Mouse (Mus musculus) lung, embryonic 14.5 days (tissue): ENCODE data around the gene Adcy1. TPM values are rescaled to one million over a fixed set of nuclear protein-coding genes. Genes with fewer than 3 reads are reported as not detected.

Experiments
- ATAC-seq: fragments of 200-750 bp; cut with Nextera tagmentation; 2 replicates; pipeline ENCODE4 v1.8.0; 2017; ENCODE audit warnings: mild to moderate bottlenecking, moderate TSS enrichment, moderate library complexity; ENCODE audit not compliant: insufficient read depth
- DNase-seq: peaks from one replicate; pipeline ENCODE4 v3.0.0-alpha.2; 2015
- H3K27ac ChIP-seq: fragments of 300-500 bp; sonication (generic); 2 replicates; pipeline ENCODE4 v1.5.1; 2014; ENCODE audit warnings: low read depth, mild to moderate bottlenecking, moderate library complexity
- H3K27me3 ChIP-seq: fragments of 300-500 bp; sonication (generic); 2 replicates; pipeline ENCODE4 v1.6.1; 2014; ENCODE audit warnings: low read length, control low read depth; ENCODE audit not compliant: insufficient read depth
- H3K36me3 ChIP-seq: fragments of 300-500 bp; sonication (generic); 2 replicates; pipeline ENCODE4 v1.6.1; 2014; ENCODE audit warnings: control low read depth; ENCODE audit not compliant: insufficient read depth
- H3K4me1 ChIP-seq: fragments of 300-500 bp; sonication (generic); 2 replicates; pipeline ENCODE4 v1.6.1; 2014; ENCODE audit warnings: antibody characterized with exemption, control low read depth; ENCODE audit not compliant: insufficient read depth
- H3K4me2 ChIP-seq: fragments of 300-500 bp; sonication (generic); 2 replicates; pipeline ENCODE4 v1.6.1; 2014; ENCODE audit warnings: mild to moderate bottlenecking
- H3K4me3 ChIP-seq: fragments of 300-500 bp; sonication (generic); 2 replicates; pipeline ENCODE4 v1.5.1; 2014; ENCODE audit warnings: low read depth, low read length
- H3K9ac ChIP-seq: fragments of 300-500 bp; sonication (generic); 2 replicates; pipeline ENCODE4 v1.6.1; 2014
- H3K9me3 ChIP-seq: fragments of 300-500 bp; sonication (generic); 2 replicates; pipeline ENCODE4 v1.6.1; 2016; ENCODE audit warnings: low read depth, low read length, control low read depth
- CTCF ChIP-seq: IDR thresholded peaks from 2 replicates; pipeline ENCODE4 v1.5.1; 2016; ENCODE audit warnings: antibody characterized with exemption, low read depth
- WGBS: fragments of 180-500 bp; shearing (Covaris S2); extraction: QIAGEN DNeasy Blood & Tissue Kit; methylation state at CpG from one replicate; pipeline ENCODE4 v1.1.7; 2014; 5-methylcytosine and 5-hydroxymethylcytosine counted together
- polyA plus RNA-seq: library from polyadenylated mRNA; unstranded; fragments of >200 nt; fragmentation: Nextera tagmentation; extraction: Ambion mirVana; gene quantifications from 2 replicates; pipeline ENCODE4 v1.2.1, GENCODE M21; 2014

Adcy1 gene
- polyA plus RNA-seq, 1 experiment from 2014 or later, result 1.5 TPM

- Histone ChIP-seq H3K9ac (no peak overlapping the region), H3K36me3 (no peaks in the 10 kb centered on the region), H3K4me1 (peaks cover 2% of the 10 kb centered on the region; the same call in 1 of the 2 replicates), H3K4me3 (peak overlapping the region; percentile 45), H3K27ac (no peak overlapping the region), H3K9me3 (no peaks in the 10 kb centered on the region), H3K4me2 (peak overlapping the region; percentile 86), H3K27me3 (peaks cover 56% of the 10 kb centered on the region)
- DNase-seq, result no peak
- no peak for TF ChIP-seq CTCF
- 11% methylated on average over 10 of the region's 10 CpGs for WGBS
- ATAC-seq, result no peak
Observed at GRCm38 (mm10) chr11:7062566-7062965, 723 bp upstream of the Adcy1 start.

GRCm38 (mm10) chr11:7063681-7064267 is 485 bp downstream of the Adcy1 start:
- Histone ChIP-seq H3K4me3 (peak overlapping the region; percentile 52), H3K9ac (peak overlapping the region; percentile 60), H3K4me2 (peak overlapping the region; percentile 86), H3K9me3 (no peaks in the 10 kb centered on the region), H3K36me3 (no peaks in the 10 kb centered on the region), H3K4me1 (peaks cover 2% of the 10 kb centered on the region; the same call in 1 of the 2 replicates), H3K27me3 (peaks cover 54% of the 10 kb centered on the region), H3K27ac (no peak overlapping the region)
- no peak for TF ChIP-seq CTCF
- WGBS, result under 1% methylated on average over 53 of the region's 53 CpGs
- ATAC-seq (peak; percentile 71), DNase-seq (peak; percentile 68)

- ATAC-seq, result peak; percentile 29; the same call in 1 of the 2 replicates
- Histone ChIP-seq H3K9ac (no peak overlapping the region), H3K27me3 (peaks cover 50% of the 10 kb centered on the region), H3K36me3 (no peaks in the 10 kb centered on the region), H3K9me3 (no peaks in the 10 kb centered on the region), H3K4me3 (peak overlapping the region; percentile 52), H3K4me1 (peaks cover 2% of the 10 kb centered on the region; the same call in 1 of the 2 replicates), H3K27ac (no peak overlapping the region), H3K4me2 (peak overlapping the region; percentile 86)
- DNase-seq, result peak; percentile 60
- WGBS, result 1% methylated on average over 26 of the region's 26 CpGs
- no peak for TF ChIP-seq CTCF
Observed at GRCm38 (mm10) chr11:7064484-7065185, 1.3 kb downstream of the Adcy1 start.

GRCm38 (mm10) chr11:7065388-7065787 is 2.1 kb downstream of the Adcy1 start:
- ATAC-seq (no peak), DNase-seq (no peak)
- Histone ChIP-seq H3K36me3 (no peaks in the 10 kb centered on the region), H3K27ac (no peak overlapping the region), H3K27me3 (peaks cover 50% of the 10 kb centered on the region), H3K9me3 (no peaks in the 10 kb centered on the region), H3K4me2 (peak overlapping the region; percentile 86; the same call in 1 of the 2 replicates), H3K4me1 (peaks cover 2% of the 10 kb centered on the region; the same call in 1 of the 2 replicates), H3K4me3 (no peak overlapping the region), H3K9ac (no peak overlapping the region)
- TF ChIP-seq CTCF, result no peak
- 15% methylated on average over 4 of the region's 4 CpGs for WGBS

GRCm38 (mm10) chr11:7065876-7066275 is 2.6 kb downstream of the Adcy1 start:
- DNase-seq (no peak), ATAC-seq (no peak)
- WGBS, result 43% methylated on average over 5 of the region's 5 CpGs
- Histone ChIP-seq H3K4me2 (no peak overlapping the region), H3K9ac (no peak overlapping the region), H3K36me3 (no peaks in the 10 kb centered on the region), H3K4me3 (no peak overlapping the region), H3K4me1 (peaks cover 2% of the 10 kb centered on the region; the same call in 1 of the 2 replicates), H3K27ac (no peak overlapping the region), H3K9me3 (no peaks in the 10 kb centered on the region), H3K27me3 (peaks cover 45% of the 10 kb centered on the region)
- TF ChIP-seq CTCF, result no peak

GRCm38 (mm10) chr11:7067263-7067662 is 4.0 kb downstream of the Adcy1 start:
- Histone ChIP-seq H3K36me3 (no peaks in the 10 kb centered on the region), H3K9me3 (no peaks in the 10 kb centered on the region), H3K27me3 (peaks cover 32% of the 10 kb centered on the region), H3K4me3 (no peak overlapping the region), H3K9ac (no peak overlapping the region), H3K4me2 (no peak overlapping the region), H3K4me1 (peaks cover 2% of the 10 kb centered on the region; the same call in 1 of the 2 replicates), H3K27ac (no peak overlapping the region)
- WGBS, result 55% methylated on average over 4 of the region's 4 CpGs
- ATAC-seq, result no peak
- no peak for DNase-seq
- no peak for TF ChIP-seq CTCF
